Mouse (Mus musculus) MEL (cell line): ENCODE results near the gene Enho.

ENCODE experiments used
- CTCF ChIP-seq, 3 experiments: IDR thresholded peaks in 2 of 3; conservative IDR thresholded peaks in 1 of 3; 2 replicates each; pipeline ENCODE4 v1.5.1; 2011 to 2012; ENCODE audit warnings: low read length in 3 of 3, low read depth in 2 of 3, mild to moderate bottlenecking in 2 of 3, improper control_type of control experiment in 1 of 3, inconsistent platforms in 1 of 3, mixed read lengths in 1 of 3, moderate library complexity in 1 of 3; ENCODE audit not compliant: control insufficient read depth in 1 of 3, insufficient read depth in 1 of 3, poor library complexity in 1 of 3, severe bottlenecking in 1 of 3
- EP300 ChIP-seq, 2 experiments: IDR thresholded peaks; 2 replicates each; pipeline ENCODE4 v1.6.1; 2011; ENCODE audit warnings: improper control_type of control experiment in 2 of 2, low read length in 2 of 2, low read depth in 1 of 2, mild to moderate bottlenecking in 1 of 2
- ETS1 ChIP-seq: IDR thresholded peaks from 2 replicates; pipeline ENCODE4 v1.6.1; 2012; ENCODE audit warnings: low read depth, mild to moderate bottlenecking, inconsistent platforms, low read length, improper control_type of control experiment, moderate library complexity
- GABPA ChIP-seq: IDR thresholded peaks from 2 replicates; pipeline ENCODE4 v1.6.1; 2012; ENCODE audit warnings: low read depth, mild to moderate bottlenecking, inconsistent platforms, low read length, improper control_type of control experiment, moderate library complexity
- MAFK ChIP-seq: IDR thresholded peaks from 2 replicates; pipeline ENCODE4 v1.6.1; 2011; ENCODE audit warnings: low read depth, mild to moderate bottlenecking, low read length, improper control_type of control experiment, borderline replicate concordance
- POLR2A ChIP-seq, 2 experiments: IDR thresholded peaks; 2 replicates each; pipeline ENCODE4 v1.6.1; 2011 to 2012; ENCODE audit warnings: low read length in 2 of 2, mild to moderate bottlenecking in 2 of 2, control low read depth in 1 of 2, improper control_type of control experiment in 1 of 2, low read depth in 1 of 2, moderate library complexity in 1 of 2; ENCODE audit not compliant: control insufficient read depth in 1 of 2, insufficient read depth in 1 of 2, poor library complexity in 1 of 2
- POLR2AphosphoS2 ChIP-seq: IDR thresholded peaks from 2 replicates; pipeline ENCODE4 v1.6.1; 2011; ENCODE audit warnings: low read length, improper control_type of control experiment
- POLR2AphosphoS5 ChIP-seq: IDR thresholded peaks from 2 replicates; pipeline ENCODE4 v1.6.1; 2012; ENCODE audit warnings: low read depth, borderline replicate concordance, mild to moderate bottlenecking, inconsistent platforms, low read length, moderate library complexity, mixed read lengths
- RAD21 ChIP-seq: IDR thresholded peaks from 2 replicates; pipeline ENCODE4 v1.6.1; 2011; ENCODE audit warnings: mild to moderate bottlenecking, low read depth, low read length, improper control_type of control experiment
- RCOR1 ChIP-seq: IDR thresholded peaks from 2 replicates; pipeline ENCODE4 v1.6.1; 2012; ENCODE audit warnings: low read depth, mild to moderate bottlenecking, inconsistent platforms, low read length, improper control_type of control experiment
- TAL1 ChIP-seq: IDR thresholded peaks from 2 replicates; pipeline ENCODE4 v1.6.1; 2012; ENCODE audit warnings: mild to moderate bottlenecking, inconsistent platforms, low read length, moderate library complexity, mixed read lengths
- TBP ChIP-seq: IDR thresholded peaks from 2 replicates; pipeline ENCODE4 v1.8.0; 2011; ENCODE audit warnings: low read depth, low read length, improper control_type of control experiment
- ZNF384 ChIP-seq: IDR thresholded peaks from 2 replicates; pipeline ENCODE4 v1.6.1; 2012; ENCODE audit warnings: low read depth, mild to moderate bottlenecking, inconsistent platforms, low read length, improper control_type of control experiment

DNA sequence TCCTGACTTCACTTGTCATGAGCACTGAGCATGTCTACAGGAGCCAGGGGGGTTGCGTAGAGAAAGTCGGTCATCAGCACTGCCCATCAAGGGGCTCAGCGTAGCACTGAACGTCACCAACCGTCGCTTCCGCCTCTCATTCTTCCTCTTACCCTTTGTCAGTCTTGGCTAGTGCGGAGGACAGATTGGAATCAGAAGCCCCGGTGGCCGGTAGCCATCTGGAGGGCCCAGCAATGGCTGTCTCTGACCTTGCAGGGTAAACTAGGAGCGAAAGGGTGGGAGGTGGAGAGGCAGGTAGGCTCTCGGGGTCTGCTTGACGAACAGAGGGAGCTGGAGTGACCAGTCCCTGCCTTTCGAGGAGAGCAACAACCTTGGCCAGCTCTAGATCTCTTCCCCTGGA lies 18.1 kb downstream of the Enho start:
- TF ChIP-seq ETS1 (no peak), CTCF (IDR thresholded peaks at IDR 0.05 in 2 of 3, conservative IDR thresholded peaks at IDR 0.05 in 1 of 3; ENCODE audit: control insufficient read depth in 1 of 3, insufficient read depth in 1 of 3, low read depth in 2 of 3, low read length in 3 of 3, poor library complexity in 1 of 3, severe bottlenecking in 1 of 3) (no peak), ZNF384 (no peak), POLR2A (IDR thresholded peaks at IDR 0.05; ENCODE audit: control insufficient read depth in 1 of 2, insufficient read depth in 1 of 2, low read depth in 1 of 2, low read length in 2 of 2, poor library complexity in 1 of 2) (no peak), MAFK (no peak), TBP (no peak), EP300 (IDR thresholded peaks at IDR 0.05; ENCODE audit: low read depth in 1 of 2, low read length in 2 of 2) (no peak), TAL1 (no peak), POLR2AphosphoS5 (no peak), RAD21 (no peak), RCOR1 (no peak), POLR2AphosphoS2 (no peak), GABPA (no peak)
